Mouse (Mus musculus): ENCODE data around the gene Mat1a. TPM values are rescaled to one million over a fixed set of nuclear protein-coding genes. Genes with fewer than 3 reads are reported as not detected.
A peak's percentile ranks its signal among the peaks of the same experiment; 100 is the strongest.

Mat1a gene
- polyA plus RNA-seq, 2 experiments, result not detected

GRCm38 (mm10) chr14:41151220-41151898 is 46.5 kb downstream of the Mat1a start, which contains the start of gene Mbl1:
Gene Mbl1 (plus strand): TSS chr14:41151458.
- ATAC-seq (ENCODE audit: low FRiP score, low read depth), result no peak
- WGBS, result 88% methylated on average over 7 of the region's 7 CpGs
- Histone ChIP-seq H3K9me3 (ENCODE audit: control insufficient read depth, low read length) (no peaks in the 10 kb centered on the region), H3K4me2 (replicated peaks; ENCODE audit: low read depth, low read length, severe bottlenecking) (no peak within 1 kb of the TSS), H3K27ac (replicated peaks; ENCODE audit: low read depth, low read length) (no peak within 1 kb of the TSS), H3K9ac (ENCODE audit: low read depth, low read length, severe bottlenecking) (no peak within 1 kb of the TSS), H3K4me3 (replicated peaks; ENCODE audit: low read length) (no peak within 1 kb of the TSS), H3K36me3 (ENCODE audit: control insufficient read depth, insufficient read depth, low read length) (no peaks in the 10 kb centered on the region), H3K4me1 (ENCODE audit: control insufficient read depth, insufficient read depth, low read length) (no peaks in the 10 kb centered on the region), H3K27me3 (ENCODE audit: control insufficient read depth, insufficient read depth, low read length) (no peaks in the 10 kb centered on the region)
- no peak for TF ChIP-seq POLR2A (IDR thresholded peaks at IDR 0.05; ENCODE audit: borderline replicate concordance, extremely low read depth, insufficient read depth, insufficient read length)
- DNase-seq (ENCODE audit: low spot score), result no peak

DNA sequence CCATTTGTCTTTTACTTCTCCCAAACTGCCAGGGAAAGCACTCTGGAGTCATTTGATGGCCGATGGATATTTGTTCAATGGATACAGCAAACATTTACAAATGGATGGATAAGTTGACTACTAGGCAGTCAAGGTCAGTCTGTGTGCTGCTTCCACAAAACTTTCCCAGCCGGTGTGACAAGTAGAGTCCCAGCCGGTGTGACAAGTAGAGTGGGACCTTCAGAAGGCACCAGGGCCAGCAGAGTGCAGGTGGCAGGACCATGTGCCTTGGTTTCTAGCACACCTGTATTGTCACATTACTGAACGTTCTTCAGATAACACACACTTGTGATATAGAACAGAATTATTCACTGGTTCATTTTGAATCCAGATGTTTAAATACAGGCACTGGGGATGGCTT is 55.2 kb downstream of the Mat1a start:
- 88% methylated on average over 4 of the region's 4 CpGs for WGBS

DNA sequence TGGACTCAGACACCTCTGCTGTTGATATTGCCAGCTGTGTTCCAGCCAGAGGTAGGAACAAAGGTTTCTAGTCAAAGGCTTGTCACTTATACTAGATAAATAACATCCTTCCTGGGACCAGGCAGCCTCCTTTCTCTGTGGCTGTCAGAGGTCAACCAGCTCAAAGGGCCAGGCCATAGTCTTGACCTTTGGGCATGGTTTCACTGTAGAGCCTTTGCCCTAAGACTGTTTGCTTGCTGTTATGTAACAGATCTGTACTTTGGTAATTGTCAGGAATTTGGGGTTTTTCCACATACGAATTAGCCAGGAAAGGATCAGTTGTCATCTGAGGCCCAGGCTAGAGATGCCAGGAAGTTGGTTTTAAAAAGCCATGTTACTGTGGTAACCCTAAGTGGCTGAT is 55.9 kb downstream of the Mat1a start:
- ATAC-seq (ENCODE audit: low FRiP score, low read depth) (no peak), DNase-seq (ENCODE audit: low spot score) (no peak)
- H3K4me2 ChIP-seq (replicated peaks; ENCODE audit: low read depth, low read length, severe bottlenecking), result no peak overlapping the region
- H3K36me3 ChIP-seq (ENCODE audit: control insufficient read depth, insufficient read depth, low read length), result no peaks in the 10 kb centered on the region
- H3K4me1 ChIP-seq (ENCODE audit: control insufficient read depth, insufficient read depth, low read length), result no peaks in the 10 kb centered on the region
- WGBS, result 38% methylated on average over 1 of the region's 1 CpGs
- H3K4me3 ChIP-seq (replicated peaks; ENCODE audit: low read length), result no peak overlapping the region
- H3K27ac ChIP-seq (replicated peaks; ENCODE audit: low read depth, low read length), result no peak overlapping the region
- H3K27me3 ChIP-seq (ENCODE audit: control insufficient read depth, insufficient read depth, low read length), result no peaks in the 10 kb centered on the region
- H3K9me3 ChIP-seq (ENCODE audit: control insufficient read depth, low read length), result no peaks in the 10 kb centered on the region
- no peak overlapping the region for H3K9ac ChIP-seq (ENCODE audit: low read depth, low read length, severe bottlenecking)
- TF ChIP-seq POLR2A (IDR thresholded peaks at IDR 0.05; ENCODE audit: borderline replicate concordance, extremely low read depth, insufficient read depth, insufficient read length), result no peak

More for the DNA sequence above, 55.2 kb downstream of the Mat1a start:
- Histone ChIP-seq H3K27ac (replicated peaks; ENCODE audit: low read depth, low read length) (no peak overlapping the region), H3K9ac (ENCODE audit: low read depth, low read length, severe bottlenecking) (no peak overlapping the region), H3K4me1 (ENCODE audit: control insufficient read depth, insufficient read depth, low read length) (no peaks in the 10 kb centered on the region), H3K27me3 (ENCODE audit: control insufficient read depth, insufficient read depth, low read length) (no peaks in the 10 kb centered on the region), H3K4me2 (replicated peaks; ENCODE audit: low read depth, low read length, severe bottlenecking) (no peak overlapping the region), H3K36me3 (ENCODE audit: control insufficient read depth, insufficient read depth, low read length) (no peaks in the 10 kb centered on the region), H3K4me3 (replicated peaks; ENCODE audit: low read length) (no peak overlapping the region), H3K9me3 (ENCODE audit: control insufficient read depth, low read length) (no peaks in the 10 kb centered on the region)
- TF ChIP-seq POLR2A (IDR thresholded peaks at IDR 0.05; ENCODE audit: borderline replicate concordance, extremely low read depth, insufficient read depth, insufficient read length), result no peak
- DNase-seq (ENCODE audit: low spot score) (no peak), ATAC-seq (ENCODE audit: low FRiP score, low read depth) (no peak)

DNA sequence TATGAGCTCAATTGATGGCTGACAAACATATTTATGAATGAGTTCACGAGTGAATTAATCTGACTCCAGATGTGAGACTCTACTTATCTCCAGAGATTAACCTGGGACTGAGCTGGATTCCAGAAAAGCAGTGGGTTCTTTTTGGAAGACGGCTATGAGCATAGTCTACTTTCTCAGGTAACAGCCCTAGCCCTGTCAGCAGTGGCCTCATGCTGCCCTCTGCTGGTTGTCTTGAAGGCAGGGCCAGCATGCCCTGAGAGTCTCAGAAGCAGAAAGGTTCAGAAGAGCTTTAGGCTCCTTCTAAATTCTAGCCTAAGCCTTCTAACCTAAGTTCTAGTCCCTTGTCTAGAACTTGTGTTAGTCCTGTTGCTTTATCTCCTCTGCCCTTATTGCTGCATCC is 57.8 kb downstream of the Mat1a start:
- H3K4me3 ChIP-seq (replicated peaks; ENCODE audit: low read length), result no peak overlapping the region
- 11% methylated on average over 2 of the region's 2 CpGs for WGBS
- H3K4me2 ChIP-seq (replicated peaks; ENCODE audit: low read depth, low read length, severe bottlenecking), result no peak overlapping the region
- H3K9me3 ChIP-seq (ENCODE audit: control insufficient read depth, low read length), result no peaks in the 10 kb centered on the region
- no peak overlapping the region for H3K27ac ChIP-seq (replicated peaks; ENCODE audit: low read depth, low read length)
- DNase-seq (ENCODE audit: low spot score) (peak; percentile 62), ATAC-seq (ENCODE audit: low FRiP score, low read depth) (no peak)
- TF ChIP-seq POLR2A (IDR thresholded peaks at IDR 0.05; ENCODE audit: borderline replicate concordance, extremely low read depth, insufficient read depth, insufficient read length), result no peak
- no peaks in the 10 kb centered on the region for H3K27me3 ChIP-seq (ENCODE audit: control insufficient read depth, insufficient read depth, low read length)
- H3K9ac ChIP-seq (ENCODE audit: low read depth, low read length, severe bottlenecking), result no peak overlapping the region
- H3K36me3 ChIP-seq (ENCODE audit: control insufficient read depth, insufficient read depth, low read length), result no peaks in the 10 kb centered on the region
- no peaks in the 10 kb centered on the region for H3K4me1 ChIP-seq (ENCODE audit: control insufficient read depth, insufficient read depth, low read length)

GRCm38 (mm10) chr14:41167278-41167677 is 62.4 kb downstream of the Mat1a start:
- H3K36me3 ChIP-seq (ENCODE audit: control insufficient read depth, insufficient read depth, low read length), result no peaks in the 10 kb centered on the region
- no peak overlapping the region for H3K9ac ChIP-seq (ENCODE audit: low read depth, low read length, severe bottlenecking)
- no peak overlapping the region for H3K4me2 ChIP-seq (replicated peaks; ENCODE audit: low read depth, low read length, severe bottlenecking)
- TF ChIP-seq POLR2A (IDR thresholded peaks at IDR 0.05; ENCODE audit: borderline replicate concordance, extremely low read depth, insufficient read depth, insufficient read length), result no peak
- no peaks in the 10 kb centered on the region for H3K9me3 ChIP-seq (ENCODE audit: control insufficient read depth, low read length)
- DNase-seq (ENCODE audit: low spot score) (no peak), ATAC-seq (ENCODE audit: low FRiP score, low read depth) (no peak)
- H3K4me1 ChIP-seq (ENCODE audit: control insufficient read depth, insufficient read depth, low read length), result no peaks in the 10 kb centered on the region
- H3K4me3 ChIP-seq (replicated peaks; ENCODE audit: low read length), result no peak overlapping the region
- WGBS, result 50% methylated on average over 5 of the region's 5 CpGs
- H3K27me3 ChIP-seq (ENCODE audit: control insufficient read depth, insufficient read depth, low read length), result no peaks in the 10 kb centered on the region
- H3K27ac ChIP-seq (replicated peaks; ENCODE audit: low read depth, low read length), result no peak overlapping the region
